ENCODE assay signal across 8 mouse cellular contexts in the genomic region with DNA sequence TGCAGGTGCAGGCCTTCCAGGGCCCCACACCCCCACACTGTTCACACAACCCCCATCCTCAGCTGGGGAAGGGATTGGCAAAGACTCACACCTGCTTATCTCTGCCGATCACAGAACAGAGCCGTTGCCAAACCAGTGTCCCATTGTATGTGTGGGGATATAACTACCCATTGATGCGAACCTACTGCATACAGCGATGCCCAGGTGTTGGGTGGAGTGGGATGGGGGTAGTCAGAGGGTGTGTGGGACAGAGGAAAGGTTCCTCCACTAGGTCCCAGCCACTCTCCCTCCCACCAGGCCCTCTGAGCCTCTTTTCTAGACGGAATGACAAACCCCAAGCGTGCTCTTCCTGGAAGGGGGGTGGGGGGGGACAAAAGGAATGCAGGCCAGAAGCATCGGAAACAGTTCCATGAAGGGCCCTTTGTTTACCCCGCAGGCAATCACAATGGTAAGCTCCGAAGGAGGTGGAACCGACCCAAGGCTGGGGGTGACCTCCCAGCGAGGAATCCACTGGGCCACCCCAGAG. TPM values are rescaled to one million over a fixed set of nuclear protein-coding genes. Genes with fewer than 3 reads are reported as not detected.
A peak's percentile ranks its signal among the peaks of the same experiment; 100 is the strongest.
DNase-seq lines count a peak whose midpoint lies in the region; ATAC-seq and TF ChIP-seq lines count a peak whose summit lies in the region.

A gene (minus strand): TSS at position 287 of the 526 bp plus-strand sequence.

- peaks cover 8% of the 10 kb centered on the region; the same call in 1 of the 2 replicates for H3K4me1 ChIP-seq in lung, postnatal 0 days (ENCODE audit: insufficient read depth, low read depth, low read length)
- peaks cover 6% of the 10 kb centered on the region for H3K4me1 ChIP-seq in lung, adult 2 months (ENCODE audit: control insufficient read depth, insufficient read depth, low read length)
- H3K4me1 ChIP-seq in forebrain, embryonic 13.5 days = peaks cover 21% of the 10 kb centered on the region
- H3K4me1 ChIP-seq in limb, embryonic 15.5 days = peaks cover 21% of the 10 kb centered on the region

- H3K9me3 ChIP-seq in lung, postnatal 0 days (ENCODE audit: low read length) = no peaks in the 10 kb centered on the region
- no peaks in the 10 kb centered on the region for H3K9me3 ChIP-seq in forebrain, embryonic 13.5 days (replicated peaks)
- no peaks in the 10 kb centered on the region for H3K9me3 ChIP-seq in limb, embryonic 15.5 days

- no peak for TF ChIP-seq CTCF in lung, postnatal 0 days (IDR thresholded peaks at IDR 0.05)
- no peak for TF ChIP-seq CTCF in lung, adult 2 months (IDR thresholded peaks at IDR 0.05; ENCODE audit: insufficient read depth, low read length)

- no peak for TF ChIP-seq POLR2A in lung, adult 2 months (IDR thresholded peaks at IDR 0.05; ENCODE audit: borderline replicate concordance, extremely low read depth, low read depth, low read length)

- ATAC-seq in lung, postnatal 0 days = peak; percentile 65
- ATAC-seq in forebrain, embryonic 13.5 days = peak; percentile 59
- no peak for ATAC-seq in limb, embryonic 15.5 days (ENCODE audit: insufficient number of reproducible peaks, low FRiP score, low TSS enrichment, low read depth)
- no peak for ATAC-seq in megakaryocyte-erythroid progenitor cell, adult 5-6 weeks (replicated peaks; ENCODE audit: low FRiP score, low TSS enrichment, poor library complexity, severe bottlenecking)

- no peaks in the 10 kb centered on the region for H3K36me3 ChIP-seq in lung, postnatal 0 days (ENCODE audit: insufficient read depth, low read length)
- peaks cover 15% of the 10 kb centered on the region for H3K36me3 ChIP-seq in forebrain, embryonic 13.5 days (ENCODE audit: poor library complexity, severe bottlenecking)
- no peaks in the 10 kb centered on the region for H3K36me3 ChIP-seq in limb, embryonic 15.5 days

- H3K4me2 ChIP-seq in lung, postnatal 0 days (replicated peaks; ENCODE audit: low read depth, low read length) = no peak within 1 kb of the TSS
- H3K4me2 ChIP-seq in forebrain, embryonic 13.5 days = peak within 1 kb of the TSS; percentile 29
- 0 out of 2 replicates have a peak within 1 kb of the TSS, but pooled peaks have one; percentile 3 for H3K4me2 ChIP-seq in limb, embryonic 15.5 days

- H3K27me3 ChIP-seq in lung, postnatal 0 days (replicated peaks; ENCODE audit: insufficient read depth, low read length) = no peaks in the 10 kb centered on the region
- H3K27me3 ChIP-seq in forebrain, embryonic 13.5 days = peaks cover 13% of the 10 kb centered on the region
- no peaks in the 10 kb centered on the region for H3K27me3 ChIP-seq in limb, embryonic 15.5 days

- peak within 1 kb of the TSS; percentile 70 for H3K27ac ChIP-seq in lung, postnatal 0 days (ENCODE audit: low read length)
- H3K27ac ChIP-seq in forebrain, embryonic 13.5 days = peak within 1 kb of the TSS; percentile 54
- H3K27ac ChIP-seq in limb, embryonic 15.5 days = peak within 1 kb of the TSS; percentile 73

- H3K4me3 ChIP-seq in lung, postnatal 0 days (ENCODE audit: low read depth, low read length) = no peak within 1 kb of the TSS
- H3K4me3 ChIP-seq in lung, adult 2 months (replicated peaks; ENCODE audit: extremely low read depth, low read depth, low read length) = no peak within 1 kb of the TSS
- no peak within 1 kb of the TSS for H3K4me3 ChIP-seq in forebrain, embryonic 13.5 days
- H3K4me3 ChIP-seq in limb, embryonic 15.5 days = no peak within 1 kb of the TSS

- no peak for TF ChIP-seq EP300 in lung, postnatal 0 days (IDR thresholded peaks at IDR 0.05)

- H3K9ac ChIP-seq in lung, postnatal 0 days (replicated peaks; ENCODE audit: low read depth) = peak within 1 kb of the TSS; percentile 24
- H3K9ac ChIP-seq in forebrain, embryonic 13.5 days = peak within 1 kb of the TSS; percentile 60
- H3K9ac ChIP-seq in limb, embryonic 15.5 days = no peak within 1 kb of the TSS

- DNase-seq in lung, postnatal 0 days (ENCODE audit: low spot score) = peak; percentile 49
- no peak for DNase-seq in lung, adult 2 months
- peak; percentile 85 for DNase-seq in thymus, postnatal 14 days
- DNase-seq in spleen, adult 18-20 months = no peak
- DNase-seq in urinary bladder, postnatal 36 days (ENCODE audit: low spot score in 2 of 2) = no peak

- 15% methylated on average over 11 of the region's 11 CpGs for WGBS in lung, postnatal 0 days
- WGBS in lung, adult 2 months = 15% methylated on average over 11 of the region's 11 CpGs
- 2% methylated on average over 11 of the region's 11 CpGs for WGBS in forebrain, embryonic 13.5 days
- 13% methylated on average over 11 of the region's 11 CpGs for WGBS in limb, embryonic 15.5 days

RNA-seq across cellular contexts. Expression of the gene that starts here (rescaled TPM):
- polyA plus RNA-seq in lung, postnatal 0 days (2015; fragmentation: Nextera tagmentation; extraction: Ambion mirVana) = 0.17 and 0.25 TPM in 2 replicates
- 0.09 TPM in 1 of 2 replicates, not detected in the other for polyA plus RNA-seq in lung, adult 2 months (2012; rRNA removed)
- 0.31 and 1.0 TPM in 2 replicates for polyA plus RNA-seq in forebrain, embryonic 13.5 days (2015; fragmentation: Nextera tagmentation; extraction: Ambion mirVana)
- polyA plus RNA-seq in limb, embryonic 15.5 days (2015; fragmentation: Nextera tagmentation; extraction: Ambion mirVana) = 0.92 and 1.3 TPM in 2 replicates
- not detected in 2 replicates for total RNA-seq in megakaryocyte-erythroid progenitor cell, adult 5-6 weeks (2014; fragmentation: Nextera tagmentation)
- total RNA-seq in megakaryocyte-erythroid progenitor cell, adult 5-6 weeks (2017) = not detected in 2 replicates

Comparison
In these comparisons a context has a peak if more than half of its experiments do, and no peak if none do; other contexts are left out.
1. Peak in DNase-seq, ATAC-seq, H3K27ac ChIP-seq and H3K9ac ChIP-seq in lung, postnatal 0 days; RNA of the gene not detected or under 1 TPM.